Mouse (Mus musculus) spleen, postnatal 4 days (tissue): ENCODE measurements around the gene Gpr135.

Experiments used
- DNase-seq, 2 experiments: peaks; one replicate each; pipeline ENCODE4 v3.0.0; 2022; ENCODE audit warnings: low spot score in 2 of 2

Gene Gpr135

GRCm38 (mm10) chr12:72070327-72071269 lies at the start of gene Gpr135:
Gene Gpr135, minus strand, starts transcription at chr12:72071125.
- peak; percentile 61 to 85 for DNase-seq

DNA sequence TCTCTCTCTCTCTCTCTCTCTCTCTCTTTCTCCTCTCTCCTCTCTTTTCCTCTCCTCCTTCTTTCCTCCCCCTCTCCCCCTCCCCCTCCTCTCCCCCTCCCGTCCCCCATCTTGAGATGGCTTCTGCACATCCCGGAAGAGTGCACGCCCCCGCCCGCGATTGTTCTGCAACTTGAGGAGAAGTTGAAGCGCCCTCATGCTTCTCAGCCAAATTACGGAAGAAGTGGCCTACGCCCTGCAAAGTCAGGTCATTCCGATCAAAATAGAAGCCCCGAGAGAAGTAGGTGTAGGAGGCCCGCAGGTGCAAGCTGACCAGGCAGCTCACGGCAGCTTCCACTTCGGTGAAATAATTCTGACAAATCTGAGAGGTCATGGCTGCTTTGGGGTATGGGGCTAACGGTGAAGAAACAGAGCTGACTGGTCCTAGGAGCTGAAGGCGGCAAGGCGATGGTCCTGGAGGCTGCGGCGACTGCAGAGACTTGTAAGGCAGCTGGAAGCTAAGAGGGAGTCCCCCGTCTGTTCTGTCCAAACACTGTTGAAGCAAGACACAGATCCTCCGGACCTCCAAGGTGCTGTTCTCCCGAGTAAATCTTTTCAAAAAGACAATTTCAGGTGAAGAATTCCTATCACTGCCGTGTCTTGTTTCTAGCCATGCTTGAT lies 44.9 kb upstream of the Gpr135 start:
- DNase-seq: no peak

DNA sequence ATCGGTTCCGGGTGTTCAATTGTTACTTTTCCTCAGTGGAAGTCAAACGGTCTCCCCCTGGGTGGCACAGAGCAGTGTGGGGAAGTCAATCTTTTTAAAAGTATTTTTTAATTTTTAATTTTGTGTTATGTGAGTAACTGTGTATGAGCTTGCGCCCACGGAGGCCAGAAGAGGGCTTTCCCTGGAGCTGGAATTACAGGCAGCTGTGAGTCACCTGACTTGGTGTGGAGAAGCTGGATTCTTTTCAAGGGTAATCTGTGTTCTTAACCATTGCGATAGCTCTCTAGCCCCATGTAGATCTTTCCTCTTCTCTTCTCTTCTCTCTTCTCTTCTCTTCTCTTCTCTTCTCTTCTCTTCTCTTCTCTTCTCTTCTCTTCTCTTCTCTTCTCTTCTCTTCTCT lies 44.2 kb upstream of the Gpr135 start:
- DNase-seq: no peak

- DNase-seq: no peak
Observed at GRCm38 (mm10) chr12:72104525-72105281, 33.8 kb upstream of the Gpr135 start.

- no peak for DNase-seq
Observed at GRCm38 (mm10) chr12:72104027-72104426, 33.1 kb upstream of the Gpr135 start.

GRCm38 (mm10) chr12:72102776-72103175 lies 31.9 kb upstream of the Gpr135 start:
- no peak for DNase-seq

- no peak for DNase-seq
Observed at GRCm38 (mm10) chr12:72096966-72097365, 26.0 kb upstream of the Gpr135 start.

DNA sequence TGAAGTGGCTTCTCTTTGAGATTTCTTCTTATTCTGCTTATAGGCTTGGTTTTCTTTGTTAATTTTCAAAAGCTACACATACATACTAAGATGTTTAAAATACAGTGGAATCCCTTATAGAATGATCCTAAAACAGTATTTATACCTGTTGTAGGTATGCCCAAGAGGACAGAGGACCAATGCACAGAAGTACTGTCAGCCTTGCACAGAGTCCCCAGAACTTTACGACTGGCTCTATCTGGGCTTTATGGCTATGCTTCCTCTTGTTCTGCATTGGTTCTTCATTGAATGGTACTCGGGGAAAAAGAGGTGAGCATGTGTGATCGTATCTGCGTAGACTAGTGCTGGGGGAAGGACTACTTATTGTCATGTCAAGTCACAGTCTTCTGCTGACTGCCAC lies 18.9 kb upstream of the Gpr135 start:
- no peak for DNase-seq

GRCm38 (mm10) chr12:72086166-72086825 lies 15.4 kb upstream of the Gpr135 start:
- DNase-seq: no peak

DNA sequence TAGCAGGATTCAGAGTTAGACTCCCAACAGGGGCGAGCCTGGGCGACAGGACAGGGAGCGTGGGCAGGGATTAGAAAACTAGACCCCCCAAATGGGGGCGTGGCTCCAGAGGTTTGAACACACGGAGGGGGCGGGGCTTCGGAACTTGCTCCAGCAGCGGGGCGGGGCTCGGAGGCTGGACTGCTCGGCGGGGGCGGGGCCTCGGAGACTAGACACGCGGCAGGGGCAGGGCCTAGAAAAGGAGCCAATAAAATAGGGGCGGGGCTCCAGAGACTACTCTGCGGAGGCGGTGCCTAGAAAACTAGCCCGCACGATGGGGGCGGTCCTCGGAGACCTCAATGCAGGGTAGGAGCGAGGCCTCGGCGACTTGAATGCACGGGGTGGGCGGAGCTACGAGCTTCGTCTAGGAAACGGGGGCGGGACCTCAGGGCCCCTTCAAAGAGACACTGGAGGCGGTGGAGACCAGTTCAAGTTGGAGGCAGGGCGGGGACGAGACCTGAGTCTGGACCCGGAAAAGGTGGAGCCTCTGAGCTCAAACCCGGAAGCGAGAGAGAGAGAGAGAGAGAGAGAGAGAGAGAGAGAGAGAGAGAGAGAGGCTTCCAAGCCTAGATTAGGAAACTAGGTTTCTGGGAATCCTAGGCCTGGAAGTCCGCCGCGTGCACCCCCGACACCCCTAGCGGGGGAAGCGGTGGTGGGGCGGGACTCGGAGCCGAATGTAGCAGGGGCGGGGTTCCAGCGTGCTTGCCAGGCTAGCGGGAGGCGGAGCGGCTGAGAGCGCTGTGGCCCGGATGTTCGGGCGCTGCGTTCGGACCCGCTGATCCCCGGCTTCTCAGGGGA lies 14.6 kb upstream of the Gpr135 start, which contains the start of the genes L3hypdh and Jkamp:
Gene L3hypdh (minus strand): TSS at position 111 of the 837 bp plus-strand sequence.
Gene Jkamp (plus strand): TSS at position 261 of the 837 bp plus-strand sequence.
- peak; percentile 97 to 98 for DNase-seq

- no peak for DNase-seq
Observed at GRCm38 (mm10) chr12:72085024-72085328, 14.1 kb upstream of the Gpr135 start.

- DNase-seq: no peak
Observed at GRCm38 (mm10) chr12:72084261-72085023, 13.5 kb upstream of the Gpr135 start.

- no peak for DNase-seq
Observed at GRCm38 (mm10) chr12:72083265-72083664, 12.3 kb upstream of the Gpr135 start.

- no peak for DNase-seq
Observed at GRCm38 (mm10) chr12:72082370-72082769, 11.4 kb upstream of the Gpr135 start.

GRCm38 (mm10) chr12:72081961-72082360 lies 11.0 kb upstream of the Gpr135 start:
- DNase-seq: no peak

DNA sequence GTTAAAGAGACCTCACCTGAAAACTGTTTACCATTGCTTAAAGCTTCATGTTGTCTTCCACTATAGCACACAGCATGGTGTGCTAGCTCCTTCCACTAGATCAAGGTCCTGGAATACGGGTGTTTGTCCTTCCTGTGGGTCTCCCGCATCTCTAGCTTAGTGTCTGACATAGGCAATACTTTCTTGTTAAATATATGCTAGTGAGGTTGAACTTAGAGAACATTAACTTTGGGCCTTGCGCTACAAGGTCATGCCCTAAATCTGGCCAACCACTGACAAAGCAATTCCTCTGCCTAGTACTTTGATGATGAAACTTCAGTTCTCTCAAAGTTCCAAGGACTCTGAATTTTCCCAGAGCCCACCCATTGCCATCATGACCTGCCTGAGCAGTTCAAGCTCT lies 7.3 kb upstream of the Gpr135 start:
- DNase-seq: no peak

- no peak for DNase-seq
Observed at GRCm38 (mm10) chr12:72069626-72070326, 1.1 kb downstream of the Gpr135 start.

DNA sequence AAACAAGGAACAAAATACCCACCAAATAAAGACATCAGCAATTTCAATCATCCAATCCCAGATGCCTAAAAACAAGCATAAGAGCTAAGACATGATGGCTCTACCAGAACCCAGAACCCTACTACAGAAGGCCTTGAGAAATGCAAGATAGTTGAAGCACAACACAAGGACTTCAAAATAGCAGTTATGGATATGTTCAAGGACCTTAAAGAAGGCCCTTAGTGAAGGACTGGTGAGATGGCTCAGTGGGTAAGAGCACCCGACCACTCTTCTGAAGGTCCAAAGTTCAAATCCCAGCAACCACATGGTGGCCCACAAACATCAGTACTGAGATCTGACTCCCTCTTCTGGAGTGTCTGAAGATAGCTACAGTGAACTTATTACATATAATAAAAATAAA lies 13.1 kb downstream of the Gpr135 start:
- no peak for DNase-seq

DNA sequence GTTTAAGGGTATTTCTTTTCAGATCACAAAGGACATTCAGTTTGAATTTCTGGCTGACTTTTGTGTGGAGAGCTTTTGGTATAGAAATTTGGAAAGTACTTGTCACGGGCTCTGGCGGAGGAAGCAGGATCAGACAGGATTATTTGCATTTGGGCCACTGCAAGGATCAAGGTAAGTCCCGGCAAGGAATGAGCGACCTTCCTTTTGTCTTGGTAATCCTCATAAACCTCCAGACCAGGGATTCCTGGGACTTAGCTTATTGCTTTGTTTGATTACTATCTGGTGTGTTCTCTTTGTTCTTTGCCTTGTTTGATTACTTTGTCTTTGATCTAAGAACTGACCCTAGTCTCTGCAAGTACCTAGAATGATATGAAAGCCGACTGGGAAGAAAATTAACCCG lies 17.1 kb downstream of the Gpr135 start:
- no peak for DNase-seq
